Mouse (Mus musculus) hindbrain, embryonic 12.5 days (tissue): ENCODE measurements around the gene E330021D16Rik. TPM values are rescaled to one million over a fixed set of nuclear protein-coding genes. Genes with fewer than 3 reads are reported as not detected.

Experiments used
- ATAC-seq: fragments of 200-750 bp; cut with Nextera tagmentation; 2 replicates; pipeline ENCODE4 v1.8.0; 2017; ENCODE audit warnings: moderate TSS enrichment; ENCODE audit not compliant: low FRiP score
- H3K27ac ChIP-seq: fragments of 300-500 bp; sonication (generic); 2 replicates; pipeline ENCODE4 v1.5.1; 2016; ENCODE audit warnings: mild to moderate bottlenecking
- H3K27me3 ChIP-seq: fragments of 300-500 bp; sonication (generic); 2 replicates; pipeline ENCODE4 v1.6.1; 2016; ENCODE audit warnings: mild to moderate bottlenecking
- H3K36me3 ChIP-seq: fragments of 300-500 bp; sonication (generic); 2 replicates; pipeline ENCODE4 v1.6.1; 2016; ENCODE audit warnings: mild to moderate bottlenecking
- H3K4me1 ChIP-seq: fragments of 300-500 bp; sonication (generic); 2 replicates; pipeline ENCODE4 v1.6.1; 2016
- H3K4me2 ChIP-seq: fragments of 300-500 bp; sonication (generic); replicated peaks from 2 replicates; pipeline ENCODE4 v1.6.1; 2016; ENCODE audit warnings: mild to moderate bottlenecking
- H3K4me3 ChIP-seq: fragments of 300-500 bp; sonication (generic); 2 replicates; pipeline ENCODE4 v1.5.1; 2016; ENCODE audit warnings: mild to moderate bottlenecking
- H3K9ac ChIP-seq: fragments of 300-500 bp; sonication (generic); 2 replicates; pipeline ENCODE4 v1.6.1; 2016; ENCODE audit warnings: mild to moderate bottlenecking, moderate library complexity
- H3K9me3 ChIP-seq: fragments of 300-500 bp; sonication (generic); replicated peaks from 2 replicates; pipeline ENCODE4 v1.6.1; 2016; ENCODE audit warnings: mild to moderate bottlenecking
- WGBS: fragments of 180-500 bp; shearing (Covaris S2); methylation state at CpG from one replicate; pipeline ENCODE4 v1.1.7; 2016; 5-methylcytosine and 5-hydroxymethylcytosine counted together
- polyA plus RNA-seq: library from polyadenylated mRNA; unstranded; fragments of >200 nt; fragmentation: Nextera tagmentation; extraction: Ambion mirVana; gene quantifications from 2 replicates; pipeline ENCODE4 v1.2.1, GENCODE M21; 2016

Gene E330021D16Rik
- polyA plus RNA-seq, 1 experiment from 2014 or later, result not detected

DNA sequence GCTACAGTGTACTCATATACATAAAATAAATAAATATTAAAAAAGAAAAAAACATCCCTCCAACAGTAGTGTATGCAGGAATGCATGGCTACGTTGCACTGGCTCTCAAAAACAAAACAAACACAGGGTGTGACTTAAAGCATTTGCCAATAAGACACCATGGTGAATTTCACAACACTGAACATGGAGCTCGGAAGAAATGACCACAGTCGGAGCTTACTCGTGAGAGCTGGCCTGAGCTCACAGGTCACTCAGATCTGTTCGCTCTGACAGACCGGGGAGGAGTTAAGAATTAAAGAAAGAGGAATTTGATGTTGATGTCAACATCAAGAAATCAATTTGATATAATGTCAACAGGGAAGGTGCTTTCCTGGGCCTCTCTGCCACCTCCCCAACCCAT lies 18.2 kb upstream of the E330021D16Rik start:
- Histone ChIP-seq H3K27ac (no peak overlapping the region), H3K4me3 (no peak overlapping the region), H3K9me3 (no peaks in the 10 kb centered on the region), H3K4me2 (no peak overlapping the region), H3K36me3 (no peaks in the 10 kb centered on the region), H3K27me3 (no peaks in the 10 kb centered on the region), H3K9ac (no peak overlapping the region), H3K4me1 (0 out of 2 replicates have a peak, but pooled peaks cover 2% of the 10 kb centered on the region)
- WGBS, result 92% methylated on average over 6 of the region's 6 CpGs
- no peak for ATAC-seq

DNA sequence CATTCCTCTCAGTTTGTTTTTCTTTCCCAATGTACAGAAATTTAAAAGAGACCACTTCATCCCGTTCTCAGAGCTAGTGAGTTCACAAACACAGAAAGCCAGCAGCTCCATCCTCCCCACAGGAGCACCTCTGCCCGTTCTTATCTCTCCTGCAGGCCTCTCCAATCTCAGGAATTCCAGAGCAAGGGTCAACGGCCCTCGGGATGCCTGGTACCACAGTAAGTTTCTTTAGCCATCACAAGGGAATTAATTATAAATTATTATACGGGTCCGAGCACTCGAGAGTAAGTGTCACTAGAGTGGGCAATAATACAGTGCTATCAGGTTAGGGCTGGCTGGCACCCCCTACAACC lies 16.5 kb upstream of the E330021D16Rik start:
- H3K9ac ChIP-seq, result no peak overlapping the region
- H3K27ac ChIP-seq, result no peak overlapping the region
- no peaks in the 10 kb centered on the region for H3K36me3 ChIP-seq
- no peaks in the 10 kb centered on the region for H3K27me3 ChIP-seq
- ATAC-seq, result no peak
- H3K4me1 ChIP-seq, result 0 out of 2 replicates have a peak, but pooled peaks cover 2% of the 10 kb centered on the region
- no peaks in the 10 kb centered on the region for H3K9me3 ChIP-seq
- 45% methylated on average over 7 of the region's 7 CpGs for WGBS
- no peak overlapping the region for H3K4me2 ChIP-seq
- H3K4me3 ChIP-seq, result no peak overlapping the region

DNA sequence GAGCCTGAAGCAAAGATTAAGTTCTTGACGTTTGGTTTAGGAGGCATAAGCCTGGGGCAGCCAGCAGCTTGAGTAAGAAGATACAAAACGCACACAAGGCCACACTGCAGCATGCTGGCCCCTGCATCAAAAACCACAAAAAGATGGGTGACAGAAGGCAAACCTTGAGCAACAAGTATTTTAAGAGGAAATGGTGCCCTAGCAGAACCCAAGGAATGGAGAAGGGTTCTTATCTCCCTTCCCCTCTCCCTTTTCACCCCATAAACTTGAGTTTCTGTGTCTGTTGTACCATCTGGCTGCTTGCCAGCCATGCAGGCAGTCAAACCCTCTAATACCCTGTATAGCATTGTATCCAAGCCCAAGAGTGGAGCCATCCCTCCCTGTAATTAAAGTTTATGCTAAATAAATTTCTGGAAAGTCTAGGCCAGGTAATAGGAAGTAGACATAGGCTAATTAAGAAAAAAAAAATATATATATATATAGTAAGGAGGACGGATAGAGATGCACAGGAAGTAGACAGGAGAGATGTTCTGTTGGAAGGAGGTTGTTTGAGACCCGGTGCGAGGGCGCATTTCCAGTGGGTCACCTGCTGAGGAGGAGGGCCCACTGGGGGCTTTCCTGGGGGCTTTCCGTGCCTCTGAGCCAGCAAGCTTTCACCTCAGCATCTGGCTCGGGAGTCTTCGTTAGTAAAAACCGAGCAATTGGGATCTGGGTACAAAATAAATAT lies 16.0 kb upstream of the E330021D16Rik start:
- no peak overlapping the region for H3K4me3 ChIP-seq
- H3K36me3 ChIP-seq, result no peaks in the 10 kb centered on the region
- no peaks in the 10 kb centered on the region for H3K27me3 ChIP-seq
- WGBS, result 67% methylated on average over 10 of the region's 10 CpGs
- ATAC-seq, result no peak
- no peak overlapping the region for H3K27ac ChIP-seq
- H3K9ac ChIP-seq, result no peak overlapping the region
- H3K9me3 ChIP-seq, result no peaks in the 10 kb centered on the region
- H3K4me1 ChIP-seq, result 0 out of 2 replicates have a peak, but pooled peaks cover 2% of the 10 kb centered on the region
- H3K4me2 ChIP-seq, result no peak overlapping the region

DNA sequence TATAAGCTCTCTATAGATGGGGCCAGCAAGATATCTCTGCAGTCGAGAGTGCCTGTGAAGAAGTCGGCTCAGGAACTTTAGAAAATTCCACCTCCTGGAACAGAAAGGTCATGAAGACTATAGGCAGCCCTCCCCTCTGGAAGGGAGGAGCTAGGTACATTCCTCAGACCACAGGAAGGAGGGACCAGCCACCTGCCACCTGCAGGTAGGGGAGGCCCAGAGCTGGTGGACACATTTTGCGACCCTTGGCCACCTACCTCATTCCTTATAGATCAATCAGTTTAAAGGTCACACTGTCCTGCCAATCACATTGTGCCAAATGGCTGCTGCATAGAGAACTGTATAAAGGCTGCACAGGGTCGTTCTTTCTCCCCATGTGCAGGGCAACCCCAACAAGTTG lies 14.1 kb upstream of the E330021D16Rik start:
- Histone ChIP-seq H3K27me3 (no peaks in the 10 kb centered on the region), H3K4me1 (0 out of 2 replicates have a peak, but pooled peaks cover 2% of the 10 kb centered on the region), H3K4me3 (no peak overlapping the region), H3K9me3 (no peaks in the 10 kb centered on the region), H3K4me2 (no peak overlapping the region), H3K27ac (no peak overlapping the region), H3K36me3 (no peaks in the 10 kb centered on the region), H3K9ac (no peak overlapping the region)
- 52% methylated on average over 4 of the region's 4 CpGs for WGBS
- ATAC-seq, result no peak

DNA sequence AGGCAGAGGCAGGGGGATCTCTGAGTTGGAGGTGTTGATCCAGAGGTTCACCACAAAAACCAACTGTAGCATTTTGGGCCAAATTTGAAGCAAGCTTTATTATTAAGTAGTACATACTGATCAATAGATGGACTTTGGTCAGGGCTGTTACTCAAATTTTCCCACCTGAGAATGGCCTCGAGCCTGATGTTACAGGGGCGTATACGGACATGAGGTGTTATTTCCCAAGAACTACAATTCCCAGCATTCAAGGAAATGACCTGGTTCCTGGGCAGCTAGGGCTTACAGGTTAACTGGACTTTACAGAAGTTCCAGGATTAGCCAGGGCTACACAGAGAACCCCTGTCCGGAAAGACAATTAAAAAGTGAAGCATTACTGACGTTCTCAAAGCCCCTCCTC lies 13.0 kb upstream of the E330021D16Rik start:
- ATAC-seq, result no peak
- no peaks in the 10 kb centered on the region for H3K9me3 ChIP-seq
- H3K4me3 ChIP-seq, result no peak overlapping the region
- no peak overlapping the region for H3K27ac ChIP-seq
- H3K27me3 ChIP-seq, result no peaks in the 10 kb centered on the region
- no peak overlapping the region for H3K9ac ChIP-seq
- 0 out of 2 replicates have a peak, but pooled peaks cover 2% of the 10 kb centered on the region for H3K4me1 ChIP-seq
- WGBS, result 81% methylated on average over 5 of the region's 5 CpGs
- no peak overlapping the region for H3K4me2 ChIP-seq
- no peaks in the 10 kb centered on the region for H3K36me3 ChIP-seq

DNA sequence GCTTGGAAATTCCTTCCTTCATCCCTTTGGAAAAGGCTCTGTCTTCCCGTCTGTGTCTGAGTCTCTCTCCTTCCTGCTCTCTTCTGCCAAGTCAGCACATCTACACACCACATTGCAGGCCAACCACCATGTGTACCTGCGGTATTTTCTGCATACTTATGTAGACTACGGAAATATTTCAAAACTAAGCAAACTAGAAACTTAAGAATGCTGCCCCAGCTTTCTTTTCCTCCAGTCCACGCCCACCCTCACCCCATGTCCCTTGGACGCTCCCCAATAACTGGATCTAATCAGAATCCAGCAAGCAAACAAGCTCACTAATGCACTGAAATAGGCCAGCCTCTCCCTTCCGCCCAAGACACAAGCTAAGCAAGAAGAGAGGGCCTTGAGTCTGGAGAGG lies 11.9 kb upstream of the E330021D16Rik start:
- H3K27me3 ChIP-seq, result no peaks in the 10 kb centered on the region
- WGBS, result 88% methylated on average over 6 of the region's 6 CpGs
- 0 out of 2 replicates have a peak, but pooled peaks cover 2% of the 10 kb centered on the region for H3K4me1 ChIP-seq
- no peaks in the 10 kb centered on the region for H3K36me3 ChIP-seq
- no peak overlapping the region for H3K4me2 ChIP-seq
- H3K27ac ChIP-seq, result no peak overlapping the region
- no peaks in the 10 kb centered on the region for H3K9me3 ChIP-seq
- no peak for ATAC-seq
- H3K4me3 ChIP-seq, result no peak overlapping the region
- no peak overlapping the region for H3K9ac ChIP-seq

DNA sequence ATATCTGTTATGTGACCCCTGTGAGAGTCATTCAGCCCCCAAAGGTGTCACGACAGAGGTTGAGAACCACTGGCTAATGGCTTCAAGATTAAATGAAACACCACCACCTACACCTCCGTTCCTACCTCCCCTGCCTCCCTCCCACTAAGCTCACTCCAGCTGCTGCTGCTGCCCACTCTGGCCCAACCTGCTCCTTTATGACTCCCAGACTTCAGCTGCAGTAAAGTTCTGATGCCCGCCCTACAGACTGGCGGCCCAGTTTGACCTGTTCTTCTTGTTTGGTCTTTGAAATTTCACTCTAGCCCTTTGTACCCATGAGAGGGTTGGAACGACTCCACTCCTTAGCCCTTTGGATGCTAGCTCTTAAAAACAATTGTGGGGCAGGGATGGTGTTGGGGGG lies 10.6 kb upstream of the E330021D16Rik start:
- Histone ChIP-seq H3K27me3 (no peaks in the 10 kb centered on the region), H3K4me3 (no peak overlapping the region), H3K27ac (no peak overlapping the region), H3K9ac (no peak overlapping the region), H3K4me1 (no peaks in the 10 kb centered on the region), H3K36me3 (no peaks in the 10 kb centered on the region), H3K4me2 (no peak overlapping the region), H3K9me3 (no peaks in the 10 kb centered on the region)
- ATAC-seq, result no peak
- 92% methylated on average over 5 of the region's 5 CpGs for WGBS

DNA sequence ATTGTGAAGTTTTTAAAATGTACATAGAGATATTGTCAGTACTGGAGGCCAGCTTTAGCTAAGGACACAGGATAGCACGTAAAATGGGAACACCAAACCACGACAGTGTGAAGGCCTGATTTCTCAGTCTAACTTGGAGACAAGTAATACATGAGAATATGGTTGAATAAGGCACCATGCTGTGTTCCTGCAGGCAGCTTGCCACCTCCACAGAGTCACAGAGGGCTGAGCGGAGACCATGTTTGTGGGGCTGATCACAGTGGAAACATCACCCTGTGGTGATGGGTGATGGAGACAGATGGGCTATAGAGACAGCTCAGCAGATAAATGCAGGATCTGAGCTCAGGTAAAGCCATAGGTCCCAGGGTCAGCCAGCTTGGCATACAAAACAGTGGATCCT lies 8.8 kb upstream of the E330021D16Rik start:
- Histone ChIP-seq H3K27ac (no peak overlapping the region), H3K4me1 (no peaks in the 10 kb centered on the region), H3K9ac (no peak overlapping the region), H3K9me3 (no peaks in the 10 kb centered on the region), H3K4me2 (no peak overlapping the region), H3K36me3 (no peaks in the 10 kb centered on the region), H3K4me3 (no peak overlapping the region), H3K27me3 (no peaks in the 10 kb centered on the region)
- no peak for ATAC-seq
- WGBS, result 77% methylated on average over 3 of the region's 3 CpGs

DNA sequence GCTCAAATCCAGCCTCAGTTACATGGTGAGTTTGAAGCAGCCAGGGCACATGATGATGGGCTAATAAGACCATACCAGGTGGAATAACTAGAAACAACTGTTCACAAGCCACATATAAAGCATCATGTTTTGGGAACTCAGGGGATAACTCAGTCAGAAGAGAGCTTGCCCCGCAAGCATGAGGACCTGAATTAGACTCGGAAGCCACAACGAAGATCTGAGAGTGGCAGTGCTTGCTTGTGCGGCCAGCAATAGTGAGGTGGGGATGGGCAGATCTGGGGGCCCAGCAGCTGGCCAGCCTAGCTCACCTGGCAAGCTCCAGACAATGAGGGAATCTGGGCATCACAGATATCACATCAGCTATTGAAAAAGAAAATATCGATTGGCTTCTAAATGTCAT lies 7.8 kb upstream of the E330021D16Rik start:
- no peaks in the 10 kb centered on the region for H3K4me1 ChIP-seq
- no peak overlapping the region for H3K4me3 ChIP-seq
- no peaks in the 10 kb centered on the region for H3K36me3 ChIP-seq
- H3K27me3 ChIP-seq, result no peaks in the 10 kb centered on the region
- ATAC-seq, result no peak
- 93% methylated on average over 5 of the region's 5 CpGs for WGBS
- H3K9ac ChIP-seq, result no peak overlapping the region
- no peak overlapping the region for H3K4me2 ChIP-seq
- no peak overlapping the region for H3K27ac ChIP-seq
- no peaks in the 10 kb centered on the region for H3K9me3 ChIP-seq

DNA sequence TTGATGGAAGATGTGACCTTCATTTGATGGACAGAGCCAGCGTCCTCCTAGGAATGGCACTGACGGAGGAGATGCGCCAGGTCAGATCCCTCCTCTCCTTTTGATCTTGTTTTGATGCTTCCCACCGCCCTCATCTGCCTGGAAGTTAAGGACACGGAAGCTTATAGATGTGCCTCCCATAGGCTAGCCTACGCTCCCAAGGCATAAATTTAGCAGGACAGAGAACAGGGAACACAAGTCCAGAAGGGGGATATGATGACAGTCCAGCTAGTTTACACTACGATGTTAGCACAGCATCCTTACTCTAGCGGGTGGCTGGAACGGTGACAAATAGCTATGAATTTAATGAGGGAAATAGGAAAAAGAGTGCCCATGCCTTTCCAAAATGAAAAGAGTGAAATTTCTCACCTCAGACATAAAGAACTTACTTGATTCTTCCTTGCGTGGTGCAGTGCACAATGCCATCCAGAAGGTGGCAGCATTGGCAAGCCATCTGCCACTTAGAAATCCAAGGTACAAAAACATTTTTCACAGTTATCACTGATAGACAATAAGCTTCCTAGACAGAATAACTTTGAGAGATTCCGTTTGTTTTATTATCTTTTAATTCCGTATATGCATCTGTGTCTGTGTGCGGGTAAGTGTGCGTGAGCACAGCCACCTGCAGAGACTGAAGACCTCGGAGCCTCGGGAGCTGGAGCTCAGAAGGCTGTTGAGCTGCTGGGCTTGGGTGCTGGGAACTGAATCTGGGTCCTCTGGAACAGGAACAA lies 6.9 kb upstream of the E330021D16Rik start:
- Histone ChIP-seq H3K27me3 (no peaks in the 10 kb centered on the region), H3K27ac (no peak overlapping the region), H3K4me3 (no peak overlapping the region), H3K4me1 (no peaks in the 10 kb centered on the region), H3K9ac (no peak overlapping the region), H3K36me3 (no peaks in the 10 kb centered on the region), H3K4me2 (no peak overlapping the region), H3K9me3 (no peaks in the 10 kb centered on the region)
- no peak for ATAC-seq
- 59% methylated on average over 16 of the region's 16 CpGs for WGBS

DNA sequence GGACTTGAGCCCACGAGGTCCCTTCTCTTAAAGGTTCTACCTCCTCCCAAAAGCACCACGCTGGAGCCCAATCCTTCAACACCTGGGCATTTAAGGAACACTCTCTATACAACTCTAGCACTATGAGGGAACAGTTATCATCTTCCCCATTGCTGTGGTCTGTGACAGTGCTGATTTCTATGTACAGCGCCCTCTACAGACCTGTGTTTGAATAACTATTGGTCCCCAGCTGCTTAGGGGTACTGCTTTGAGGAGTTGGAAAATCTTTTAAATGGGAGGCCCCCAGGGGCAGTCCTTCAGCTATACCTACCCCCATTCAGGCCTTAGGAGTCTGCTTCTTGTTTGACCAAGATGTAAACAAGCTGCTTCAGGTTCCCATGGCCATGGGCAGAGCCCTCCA lies 5.7 kb upstream of the E330021D16Rik start:
- H3K4me1 ChIP-seq, result no peaks in the 10 kb centered on the region
- no peak for ATAC-seq

DNA sequence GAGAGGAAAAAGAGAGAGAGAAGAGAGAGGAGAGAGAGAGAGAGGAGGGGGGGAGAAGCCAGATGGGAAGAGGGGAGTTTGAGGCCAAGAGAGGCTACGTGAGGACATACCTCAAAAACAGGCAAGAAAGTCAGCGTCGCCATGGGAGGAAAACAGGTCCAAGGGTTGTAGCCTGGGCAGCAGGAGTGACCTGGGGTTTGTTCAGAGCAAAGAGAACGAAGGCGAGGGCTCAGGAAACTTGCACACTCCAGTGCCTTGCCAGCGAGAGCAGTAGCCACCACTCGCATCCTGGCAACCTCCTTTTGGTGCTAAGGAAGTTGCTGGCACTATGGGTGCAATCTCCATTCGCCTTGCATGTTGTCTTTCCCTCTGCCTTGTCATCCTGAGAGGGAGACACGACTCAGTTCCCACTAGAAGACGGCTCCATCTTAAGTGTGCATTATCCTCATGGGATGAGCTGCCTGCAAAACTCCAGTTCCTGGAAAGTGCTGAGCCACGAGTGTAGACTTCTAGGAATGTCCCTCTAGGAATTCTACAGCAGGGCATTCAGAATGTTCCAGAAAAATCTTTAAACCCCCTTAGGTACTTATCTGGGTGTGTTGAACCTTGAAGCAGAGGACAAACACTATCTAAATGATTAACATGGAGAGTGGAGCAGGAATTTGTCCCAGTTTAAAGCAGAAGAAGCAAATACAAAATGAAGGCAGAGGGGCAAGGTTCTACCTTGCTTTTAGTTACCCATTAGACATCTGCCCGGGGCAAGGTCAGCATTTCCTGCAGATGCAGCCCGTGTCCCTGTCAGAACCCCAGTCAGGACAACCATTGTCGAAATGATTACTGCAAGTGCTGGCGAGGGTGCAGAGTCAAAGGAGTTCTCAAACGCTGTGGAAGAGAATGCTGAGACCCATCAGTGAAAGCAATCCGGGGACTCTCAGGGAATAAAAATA lies 3.8 kb upstream of the E330021D16Rik start:
- H3K27me3 ChIP-seq, result no peaks in the 10 kb centered on the region
- H3K4me3 ChIP-seq, result no peak overlapping the region
- H3K4me2 ChIP-seq, result no peak overlapping the region
- no peaks in the 10 kb centered on the region for H3K36me3 ChIP-seq
- no peak overlapping the region for H3K9ac ChIP-seq
- WGBS, result 82% methylated on average over 17 of the region's 17 CpGs
- ATAC-seq, result no peak
- no peaks in the 10 kb centered on the region for H3K4me1 ChIP-seq
- no peak overlapping the region for H3K27ac ChIP-seq
- no peaks in the 10 kb centered on the region for H3K9me3 ChIP-seq

More for the DNA sequence above, 5.7 kb upstream of the E330021D16Rik start:
- no peak overlapping the region for H3K4me2 ChIP-seq
- H3K36me3 ChIP-seq, result no peaks in the 10 kb centered on the region
- no peaks in the 10 kb centered on the region for H3K27me3 ChIP-seq
- no peak overlapping the region for H3K27ac ChIP-seq
- no peak overlapping the region for H3K9ac ChIP-seq
- no peaks in the 10 kb centered on the region for H3K9me3 ChIP-seq
- no peak overlapping the region for H3K4me3 ChIP-seq
- 59% methylated on average over 3 of the region's 3 CpGs for WGBS
